Mouse (Mus musculus): ENCODE measurements around the gene Triap1. TPM values are rescaled to one million over a fixed set of nuclear protein-coding genes. Genes with fewer than 3 reads are reported as not detected.

Gene Triap1
- total and polyA plus RNA-seq, 3 experiments: 59.2 to 63.2 TPM; not detected in 1

DNA sequence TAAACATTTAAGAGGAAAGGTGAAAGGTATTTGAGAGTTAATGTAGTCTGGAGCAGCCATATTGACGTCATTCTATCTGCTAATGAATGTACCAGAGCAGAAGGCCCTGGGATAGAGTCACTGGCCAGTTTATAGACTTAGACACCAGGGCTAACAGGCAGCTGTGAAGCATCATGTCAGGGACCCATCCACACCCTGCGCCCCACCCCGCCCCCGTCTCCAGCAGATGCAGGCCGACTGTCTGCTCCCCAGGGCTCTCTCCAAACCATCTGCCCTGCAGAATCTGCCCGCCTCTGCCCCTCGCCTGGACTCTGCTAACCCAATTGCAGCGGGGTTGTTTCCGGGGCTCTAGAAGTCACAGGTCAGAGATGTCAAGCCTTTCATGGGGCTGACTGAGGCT lies 30.7 kb downstream of the Triap1 start:
- no peak for DNase-seq (ENCODE audit: low read depth, low spot score)
- Histone ChIP-seq H3K79me2 (ENCODE audit: control insufficient read depth, insufficient read depth, low read length, poor library complexity) (no peaks in the 10 kb centered on the region), H3K4me3 (ENCODE audit: control insufficient read depth in 1 of 2, insufficient read depth in 1 of 2, low read depth in 2 of 2, low read length in 2 of 2) (no peak overlapping the region), H3K9ac (ENCODE audit: control insufficient read depth, low read depth, low read length, poor library complexity, severe bottlenecking) (no peak overlapping the region), H3K36me3 (ENCODE audit: control insufficient read depth in 1 of 2, insufficient read depth in 2 of 2, low read length in 2 of 2) (no peaks in the 10 kb centered on the region), H3K27ac (ENCODE audit: control insufficient read depth, low read depth, low read length) (no peak overlapping the region), H3K27me3 (ENCODE audit: control insufficient read depth in 1 of 2, insufficient read depth in 2 of 2, low read length in 2 of 2) (no peaks in the 10 kb centered on the region), H3K4me1 (ENCODE audit: control insufficient read depth in 1 of 2, insufficient read depth in 2 of 2, low read length in 2 of 2) (no peaks in the 10 kb centered on the region), H3K9me3 (replicated peaks; ENCODE audit: insufficient read depth, low read length) (no peaks in the 10 kb centered on the region)
- TF ChIP-seq POLR2AphosphoS5 (IDR thresholded peaks at IDR 0.05; ENCODE audit: borderline replicate concordance, low read depth, low read length): no peak
- TF ChIP-seq EP300 (IDR thresholded peaks at IDR 0.05; ENCODE audit: low read depth in 1 of 2, low read length in 2 of 2): no peak
- no peak for TF ChIP-seq MAX (IDR thresholded peaks at IDR 0.05; ENCODE audit: low read length)
- no peak for TF ChIP-seq ZC3H11A (IDR thresholded peaks at IDR 0.05; ENCODE audit: low read depth, low read length)
- TF ChIP-seq MYC (IDR thresholded peaks at IDR 0.05; ENCODE audit: low read depth, low read length): no peak
- no peak for TF ChIP-seq MXI1 (IDR thresholded peaks at IDR 0.05; ENCODE audit: low read depth, low read length)
- no peak for TF ChIP-seq MAFK (IDR thresholded peaks at IDR 0.05; ENCODE audit: borderline replicate concordance, low read depth, low read length)
- no peak for TF ChIP-seq NRF1 (IDR thresholded peaks at IDR 0.05; ENCODE audit: insufficient read depth, low read depth, low read length, poor library complexity, severe bottlenecking)
- TF ChIP-seq POLR2AphosphoS2 (IDR thresholded peaks at IDR 0.05; ENCODE audit: low read length): no peak
- TF ChIP-seq CTCF (IDR thresholded peaks at IDR 0.05 in 2 of 3, conservative IDR thresholded peaks at IDR 0.05 in 1 of 3; ENCODE audit: control insufficient read depth in 1 of 3, insufficient read depth in 1 of 3, low read depth in 2 of 3, low read length in 3 of 3, poor library complexity in 1 of 3, severe bottlenecking in 1 of 3): no peak
- no peak for TF ChIP-seq TAL1 (IDR thresholded peaks at IDR 0.05; ENCODE audit: low read length)

GRCm38 (mm10) chr5:115373441-115374203 lies 32.6 kb downstream of the Triap1 start:
- Histone ChIP-seq H3K9ac (ENCODE audit: control insufficient read depth, low read depth, low read length, poor library complexity, severe bottlenecking) (no peak overlapping the region), H3K79me2 (ENCODE audit: control insufficient read depth, insufficient read depth, low read length, poor library complexity) (no peaks in the 10 kb centered on the region), H3K27me3 (ENCODE audit: control insufficient read depth in 1 of 2, insufficient read depth in 2 of 2, low read length in 2 of 2) (no peaks in the 10 kb centered on the region), H3K4me3 (ENCODE audit: control insufficient read depth in 1 of 2, insufficient read depth in 1 of 2, low read depth in 2 of 2, low read length in 2 of 2) (no peak overlapping the region), H3K27ac (ENCODE audit: control insufficient read depth, low read depth, low read length) (no peak overlapping the region), H3K9me3 (replicated peaks; ENCODE audit: insufficient read depth, low read length) (no peaks in the 10 kb centered on the region), H3K36me3 (ENCODE audit: control insufficient read depth in 1 of 2, insufficient read depth in 2 of 2, low read length in 2 of 2) (no peaks in the 10 kb centered on the region), H3K4me1 (ENCODE audit: control insufficient read depth in 1 of 2, insufficient read depth in 2 of 2, low read length in 2 of 2) (no peaks in the 10 kb centered on the region)
- no peak for DNase-seq (ENCODE audit: low read depth, low spot score)
- TF ChIP-seq E2F4 (IDR thresholded peaks at IDR 0.05; ENCODE audit: borderline replicate concordance, low read depth, low read length): no peak
- no peak for TF ChIP-seq KAT2A (conservative IDR thresholded peaks at IDR 0.05; ENCODE audit: low read depth, low read length)
- TF ChIP-seq RCOR1 (IDR thresholded peaks at IDR 0.05; ENCODE audit: low read depth, low read length): no peak
- TF ChIP-seq GATA1 (IDR thresholded peaks at IDR 0.05; ENCODE audit: low read depth, low read length): no peak
- TF ChIP-seq MEF2A (IDR thresholded peaks at IDR 0.05; ENCODE audit: extremely low read depth, insufficient replicate concordance, low read depth, low read length, poor library complexity, severe bottlenecking): no peak
- no peak for TF ChIP-seq SIN3A (IDR thresholded peaks at IDR 0.05; ENCODE audit: low read length)
- no peak for TF ChIP-seq EP300 (IDR thresholded peaks at IDR 0.05; ENCODE audit: low read depth in 1 of 2, low read length in 2 of 2)
- TF ChIP-seq TCF12 (IDR thresholded peaks at IDR 0.05; ENCODE audit: low read depth, low read length): no peak
- no peak for TF ChIP-seq RAD21 (IDR thresholded peaks at IDR 0.05; ENCODE audit: low read depth, low read length)
- TF ChIP-seq HCFC1 (IDR thresholded peaks at IDR 0.05; ENCODE audit: low read depth, low read length): no peak
